In the genomic region with DNA sequence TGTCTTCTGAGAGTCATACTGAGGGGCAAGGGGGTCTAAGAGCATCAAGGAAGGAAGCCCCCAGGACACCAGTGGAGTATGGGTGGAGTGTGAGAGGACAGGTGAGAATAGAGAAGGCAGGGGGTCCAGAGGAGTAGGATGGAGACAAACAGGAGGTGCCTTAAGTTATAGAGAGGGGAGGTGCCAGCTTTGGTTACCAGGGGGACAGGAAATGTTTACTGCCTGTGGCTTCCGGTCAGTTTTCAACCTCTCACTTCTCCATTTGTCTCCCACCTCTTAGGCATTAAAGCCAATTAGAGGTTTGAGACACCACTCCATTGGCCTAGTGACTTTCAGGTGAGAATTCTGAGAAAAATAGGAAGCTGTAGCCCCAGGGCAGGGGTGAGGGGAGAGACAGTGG, we compare ENCODE assay signal across 16 mouse cellular contexts. TPM values are rescaled to one million over a fixed set of nuclear protein-coding genes. Genes with fewer than 3 reads are reported as not detected.
DNase-seq lines count a peak whose midpoint lies in the region; ATAC-seq and TF ChIP-seq lines count a peak whose summit lies in the region.
"Had no signal": no experiment of that assay in that cellular context is flagged by ENCODE, and none has a peak within 500 bp of the region (broad histone marks: within the 10 kb centered on the region; RNA-seq: fewer than 3 reads in every experiment).

No protein-coding gene starts in this region.

- TF ChIP-seq POLR2A in CH12.LX (IDR thresholded peaks at IDR 0.05; ENCODE audit: low read depth, low read length) = no peak

- no peaks in the 10 kb centered on the region for H3K79me2 ChIP-seq in CH12.LX (replicated peaks; ENCODE audit: control insufficient read depth, extremely low read depth, insufficient read depth, poor library complexity, severe bottlenecking)

- TF ChIP-seq EP300 in CH12.LX (IDR thresholded peaks at IDR 0.05; ENCODE audit: low read length) = peak; percentile 76

- peaks cover 4% of the 10 kb centered on the region; the same call in 1 of the 2 replicates for H3K36me3 ChIP-seq in heart, embryonic 11.5 days (ENCODE audit: control insufficient read depth, insufficient read depth, low read length)
- no peaks in the 10 kb centered on the region for H3K36me3 ChIP-seq in CH12.LX (replicated peaks in 1 of 2; ENCODE audit: control insufficient read depth in 1 of 2, insufficient read depth in 1 of 2, low read length in 1 of 2)
- H3K36me3 ChIP-seq in heart, embryonic 16.5 days (ENCODE audit: control insufficient read depth, insufficient read depth) = peaks cover 9% of the 10 kb centered on the region; the same call in 1 of the 2 replicates
- H3K36me3 ChIP-seq in hindbrain, embryonic 12.5 days = no peaks in the 10 kb centered on the region
- H3K36me3 ChIP-seq in midbrain, embryonic 11.5 days (ENCODE audit: control insufficient read depth, insufficient read depth, low read length) = no peaks in the 10 kb centered on the region

- H3K4me3 ChIP-seq in heart, embryonic 11.5 days (ENCODE audit: low read depth, low read length) = no peak overlapping the region
- H3K4me3 ChIP-seq in CH12.LX (replicated peaks in 1 of 3; ENCODE audit: low read depth in 2 of 3, low read length in 2 of 3, poor library complexity in 1 of 3) = no peak overlapping the region
- H3K4me3 ChIP-seq in heart, embryonic 16.5 days (ENCODE audit: low read length) = no peak overlapping the region
- no peak overlapping the region for H3K4me3 ChIP-seq in hindbrain, embryonic 12.5 days
- no peak overlapping the region for H3K4me3 ChIP-seq in midbrain, embryonic 11.5 days (ENCODE audit: low read depth, low read length)
- H3K4me3 ChIP-seq: embryonic facial prominence, embryonic 10.5 days; layer of hippocampus, adult 2 months had no signal

- H3K9ac ChIP-seq in heart, embryonic 11.5 days (ENCODE audit: low read depth, low read length) = 0 out of 2 replicates have a peak overlapping the region, but pooled peaks have one; percentile 28
- no peak overlapping the region for H3K9ac ChIP-seq in CH12.LX (ENCODE audit: insufficient read depth, low read depth)
- peak overlapping the region; percentile 51 for H3K9ac ChIP-seq in heart, embryonic 16.5 days (ENCODE audit: low read length)
- no peak overlapping the region for H3K9ac ChIP-seq in hindbrain, embryonic 12.5 days
- no peak overlapping the region for H3K9ac ChIP-seq in midbrain, embryonic 11.5 days (ENCODE audit: low read length)
- H3K9ac ChIP-seq: liver, embryonic 14.5 days had no signal

- dilution Hi-C loops in CH12.LX (cut with MboI; ENCODE audit: extremely low pct_ligation_motif_present, extremely low pct_unique_long_range_greater_than_20kb, low sequenced_read_pairs) = no loop called here

- in situ Hi-C loops in CH12.LX (cut with MboI; ENCODE audit: low pct_ligation_motif_present, low pct_unique_long_range_greater_than_20kb, low sequenced_read_pairs) = no loop called here

- ATAC-seq in heart, embryonic 11.5 days (replicated peaks; ENCODE audit: insufficient number of reproducible peaks, low FRiP score, low TSS enrichment) = no peak
- ATAC-seq in heart, embryonic 16.5 days (replicated peaks; ENCODE audit: extremely low read depth, insufficient read depth, low FRiP score) = no peak
- peak; percentile 13 for ATAC-seq in megakaryocyte progenitor cell, adult 5-6 weeks (replicated peaks; ENCODE audit: poor library complexity)
- ATAC-seq in hindbrain, embryonic 12.5 days (ENCODE audit: low FRiP score) = no peak
- ATAC-seq in midbrain, embryonic 11.5 days (ENCODE audit: low FRiP score) = no peak
- ATAC-seq: activated CD4-positive, CD25-positive, alpha-beta regulatory T cell, adult 4 months; CD4-positive, CD25-positive, alpha-beta regulatory T cell, adult 4 months; inflammation-experienced regulatory T-cells, adult 6 months had no signal

- DNase-seq in heart, adult 9 months (ENCODE audit: low spot score in 2 of 2) = no peak
- peak; percentile 52 for DNase-seq in CH12.LX (ENCODE audit: extremely low read depth)
- DNase-seq in kidney, postnatal 25 days = no peak
- DNase-seq in midbrain, embryonic 11.5 days (ENCODE audit: low spot score, missing footprints) = no peak
- DNase-seq: cerebellum, postnatal 10 days; thymus, adult 2 months had no signal

- no peak for TF ChIP-seq CTCF in CH12.LX (conservative IDR thresholded peaks at IDR 0.05 in 1 of 2, IDR thresholded peaks at IDR 0.05 in 1 of 2; ENCODE audit: low read depth in 2 of 2, low read length in 2 of 2)

- no peaks in the 10 kb centered on the region for H3K9me3 ChIP-seq in heart, embryonic 11.5 days (replicated peaks; ENCODE audit: control insufficient read depth, low read length)
- H3K9me3 ChIP-seq in CH12.LX (replicated peaks; ENCODE audit: low read length) = no peaks in the 10 kb centered on the region
- H3K9me3 ChIP-seq in heart, embryonic 16.5 days (replicated peaks; ENCODE audit: control insufficient read depth, low read length) = no peaks in the 10 kb centered on the region
- H3K9me3 ChIP-seq in hindbrain, embryonic 12.5 days (replicated peaks) = no peaks in the 10 kb centered on the region
- H3K9me3 ChIP-seq in midbrain, embryonic 11.5 days (ENCODE audit: control insufficient read depth, low read length) = no peaks in the 10 kb centered on the region
- H3K9me3 ChIP-seq: embryonic facial prominence, embryonic 10.5 days had no signal

- WGBS in heart, embryonic 11.5 days (ENCODE audit: insufficient replicate concordance) = 45% methylated on average over 1 of the region's 1 CpGs
- WGBS in heart, embryonic 16.5 days = 28% methylated on average over 1 of the region's 1 CpGs
- WGBS in hindbrain, embryonic 12.5 days = 65% methylated on average over 1 of the region's 1 CpGs
- WGBS in midbrain, embryonic 11.5 days = 96% methylated on average over 1 of the region's 1 CpGs

- H3K27ac ChIP-seq in heart, embryonic 11.5 days (ENCODE audit: low read depth, low read length) = no peak overlapping the region
- no peak overlapping the region for H3K27ac ChIP-seq in CH12.LX (ENCODE audit: insufficient read depth, low read depth)
- peak overlapping the region; percentile 64 for H3K27ac ChIP-seq in heart, embryonic 16.5 days (ENCODE audit: low read length)
- H3K27ac ChIP-seq in hindbrain, embryonic 12.5 days = no peak overlapping the region
- no peak overlapping the region for H3K27ac ChIP-seq in midbrain, embryonic 11.5 days (ENCODE audit: low read depth, low read length)
- H3K27ac ChIP-seq: embryonic facial prominence, embryonic 10.5 days; layer of hippocampus, adult 2 months; liver, embryonic 14.5 days had no signal

- TF ChIP-seq RAD21 in CH12.LX (IDR thresholded peaks at IDR 0.05; ENCODE audit: low read depth, low read length) = no peak

- no peak overlapping the region for H3K4me2 ChIP-seq in heart, embryonic 11.5 days
- no peak overlapping the region; the same call in 1 of the 2 replicates for H3K4me2 ChIP-seq in CH12.LX (ENCODE audit: insufficient read depth, low read depth, poor library complexity, severe bottlenecking)
- no peak overlapping the region for H3K4me2 ChIP-seq in heart, embryonic 16.5 days (ENCODE audit: low read depth, low read length)
- H3K4me2 ChIP-seq in hindbrain, embryonic 12.5 days (replicated peaks) = no peak overlapping the region
- H3K4me2 ChIP-seq in midbrain, embryonic 11.5 days = no peak overlapping the region

- no peaks in the 10 kb centered on the region for H3K27me3 ChIP-seq in heart, embryonic 11.5 days (ENCODE audit: control insufficient read depth, insufficient read depth, low read length)
- H3K27me3 ChIP-seq in CH12.LX (replicated peaks) = no peaks in the 10 kb centered on the region
- no peaks in the 10 kb centered on the region for H3K27me3 ChIP-seq in heart, embryonic 16.5 days (ENCODE audit: control insufficient read depth, insufficient read depth, low read length)
- peaks cover 7% of the 10 kb centered on the region; the same call in 1 of the 2 replicates for H3K27me3 ChIP-seq in hindbrain, embryonic 12.5 days
- H3K27me3 ChIP-seq in midbrain, embryonic 11.5 days (ENCODE audit: control insufficient read depth, insufficient read depth, low read length) = no peaks in the 10 kb centered on the region

- H3K4me1 ChIP-seq in heart, embryonic 11.5 days (ENCODE audit: control insufficient read depth, insufficient read depth, low read length) = peaks cover 65% of the 10 kb centered on the region
- peaks cover 22 to 68% of the 10 kb centered on the region in 2 experiments for H3K4me1 ChIP-seq in CH12.LX (ENCODE audit: control insufficient read depth in 1 of 2, insufficient read depth in 2 of 2)
- peaks cover 78% of the 10 kb centered on the region for H3K4me1 ChIP-seq in heart, embryonic 16.5 days (ENCODE audit: control insufficient read depth, insufficient read depth, low read length)
- peaks cover 22% of the 10 kb centered on the region for H3K4me1 ChIP-seq in hindbrain, embryonic 12.5 days
- H3K4me1 ChIP-seq in midbrain, embryonic 11.5 days (ENCODE audit: control insufficient read depth, insufficient read depth, low read length) = peaks cover 8% of the 10 kb centered on the region

RNA-seq across cellular contexts. Expression of gene Itga5, which starts 5.3 kb away (rescaled TPM):
- 66.4 and 82.7 TPM in 2 replicates for polyA plus RNA-seq in heart, embryonic 11.5 days (2014; fragmentation: Nextera tagmentation; extraction: Ambion mirVana)
- total RNA-seq in CH12.LX (2012; rRNA removed) (0.17 and 0.21 TPM in 2 replicates), CH12.LX (2014; rRNA removed) (0.07 and 0.28 TPM in 2 replicates)
- polyA plus RNA-seq in CH12.LX (2012; ENCODE audit: insufficient read length, low read depth) = 1.6 and 1.8 TPM in 2 replicates
- polyA plus RNA-seq in heart, embryonic 16.5 days (2015; fragmentation: Nextera tagmentation; extraction: Ambion mirVana) = 64.0 and 72.7 TPM in 2 replicates
- total RNA-seq in megakaryocyte progenitor cell, adult 5-6 weeks (2015) = 16.4 and 17.3 TPM in 2 replicates
- 8.4 and 10.5 TPM in 2 replicates for total RNA-seq in megakaryocyte progenitor cell, adult 5-6 weeks (2017)
- polyA plus RNA-seq in hindbrain, embryonic 12.5 days (2016; fragmentation: Nextera tagmentation; extraction: Ambion mirVana) = 26.8 and 27.0 TPM in 2 replicates
- polyA plus RNA-seq in midbrain, embryonic 11.5 days (2014; fragmentation: Nextera tagmentation; extraction: Ambion mirVana) = 15.9 and 18.1 TPM in 2 replicates

RNA-seq across cellular contexts. Expression of gene Zfp385a, which starts 21.4 kb away (rescaled TPM):
- polyA plus RNA-seq in heart, embryonic 11.5 days (2014; fragmentation: Nextera tagmentation; extraction: Ambion mirVana) = 10.2 and 11.6 TPM in 2 replicates
- total RNA-seq in CH12.LX (2012; rRNA removed) (2.7 and 3.1 TPM in 2 replicates), CH12.LX (2014; rRNA removed) (1.0 and 1.2 TPM in 2 replicates)
- 45.2 and 59.9 TPM in 2 replicates for polyA plus RNA-seq in CH12.LX (2012; ENCODE audit: insufficient read length, low read depth)
- 6.5 and 7.5 TPM in 2 replicates for polyA plus RNA-seq in heart, embryonic 16.5 days (2015; fragmentation: Nextera tagmentation; extraction: Ambion mirVana)
- 11.5 and 12.4 TPM in 2 replicates for total RNA-seq in megakaryocyte progenitor cell, adult 5-6 weeks (2015)
- 2.0 and 3.2 TPM in 2 replicates for total RNA-seq in megakaryocyte progenitor cell, adult 5-6 weeks (2017)
- polyA plus RNA-seq in hindbrain, embryonic 12.5 days (2016; fragmentation: Nextera tagmentation; extraction: Ambion mirVana) = 20.5 and 23.8 TPM in 2 replicates
- 19.4 and 24.3 TPM in 2 replicates for polyA plus RNA-seq in midbrain, embryonic 11.5 days (2014; fragmentation: Nextera tagmentation; extraction: Ambion mirVana)
- polyA plus RNA-seq: activated CD4-positive, CD25-positive, alpha-beta regulatory T cell, adult 4 months; CD4-positive, CD25-positive, alpha-beta regulatory T cell, adult 4 months; inflammation-experienced regulatory T-cells, adult 6 months had no signal

RNA-seq across cellular contexts. Expression of gene Gpr84, which starts 50.9 kb away (rescaled TPM):
- polyA plus RNA-seq in heart, embryonic 11.5 days (2014; fragmentation: Nextera tagmentation; extraction: Ambion mirVana) = 0.41 and 0.53 TPM in 2 replicates
- total RNA-seq in CH12.LX (2012; rRNA removed) (0.25 and 0.42 TPM in 2 replicates), CH12.LX (2014; rRNA removed) (0.26 and 0.66 TPM in 2 replicates)
- 0.79 and 1.4 TPM in 2 replicates for polyA plus RNA-seq in CH12.LX (2012; ENCODE audit: insufficient read length, low read depth)
- polyA plus RNA-seq in heart, embryonic 16.5 days (2015; fragmentation: Nextera tagmentation; extraction: Ambion mirVana) = 0.19 TPM in 1 of 2 replicates, not detected in the other
- 1.8 and 3.4 TPM in 2 replicates for total RNA-seq in megakaryocyte progenitor cell, adult 5-6 weeks (2015)
- 1.8 and 2.3 TPM in 2 replicates for total RNA-seq in megakaryocyte progenitor cell, adult 5-6 weeks (2017)
- polyA plus RNA-seq in hindbrain, embryonic 12.5 days (2016; fragmentation: Nextera tagmentation; extraction: Ambion mirVana) = 0.36 and 0.51 TPM in 2 replicates
- polyA plus RNA-seq in midbrain, embryonic 11.5 days (2014; fragmentation: Nextera tagmentation; extraction: Ambion mirVana) = 0.12 and 0.23 TPM in 2 replicates
- polyA plus RNA-seq: activated CD4-positive, CD25-positive, alpha-beta regulatory T cell, adult 4 months; CD4-positive, CD25-positive, alpha-beta regulatory T cell, adult 4 months; inflammation-experienced regulatory T-cells, adult 6 months had no signal

Comparison
In these comparisons a context has a peak if more than half of its experiments do, and no peak if none do; other contexts are left out.
1. H3K9ac ChIP-seq: peak in heart, embryonic 11.5 days (single experiment) and heart, embryonic 16.5 days (single experiment); none in CH12.LX (single experiment), hindbrain, embryonic 12.5 days (single experiment) and midbrain, embryonic 11.5 days (single experiment).